Mouse (Mus musculus): Measurements from ENCODE around the gene Vmn1r173. TPM values are rescaled to one million over a fixed set of nuclear protein-coding genes. Genes with fewer than 3 reads are reported as not detected.
"Not testable (repeated sequence)": the region's sequence is repeated elsewhere in the genome, so short reads cannot be mapped to it uniquely, and the experiment has no call there.

Vmn1r173 gene
- not detected in 2 replicates for polyA plus RNA-seq (2015; fragmentation: Nextera tagmentation; extraction: Ambion mirVana)

DNA sequence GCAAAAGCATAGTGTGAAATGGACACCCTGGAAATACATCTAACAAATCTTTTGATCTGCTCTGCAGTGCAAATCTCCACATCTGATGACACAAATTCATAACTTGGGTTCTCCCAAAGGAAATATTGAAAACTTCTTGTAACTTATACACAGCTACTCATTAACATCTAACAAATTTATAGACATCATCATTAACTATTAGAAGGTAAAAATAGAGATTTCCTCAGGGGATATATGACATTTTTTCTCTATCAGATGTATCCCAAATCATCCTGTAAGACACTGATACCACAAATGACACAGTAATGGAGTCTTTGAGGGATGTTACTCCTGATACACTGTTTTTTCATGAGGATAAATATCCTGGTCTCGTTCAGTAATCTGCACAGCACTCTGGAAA, at the start of gene Vmn1r173:
TSS of gene Vmn1r173 (plus strand) at position 301 of the 400 bp plus-strand sequence.
- H3K27me3 ChIP-seq (ENCODE audit: control insufficient read depth, insufficient read depth, low read length); H3K9me3 ChIP-seq (ENCODE audit: control insufficient read depth, low read length); H3K4me1 ChIP-seq (replicated peaks; ENCODE audit: control insufficient read depth, insufficient read depth); H3K36me3 ChIP-seq (ENCODE audit: control insufficient read depth, insufficient read depth, low read length); H3K9ac ChIP-seq (ENCODE audit: low read length); ATAC-seq (ENCODE audit: low FRiP score, low TSS enrichment); H3K27ac ChIP-seq (replicated peaks); H3K4me3 ChIP-seq (ENCODE audit: low read depth, low read length); DNase-seq (ENCODE audit: low spot score); H3K4me2 ChIP-seq (replicated peaks; ENCODE audit: low read depth): not testable (repeated sequence)
- 43% methylated on average over 1 of the region's 1 CpGs for WGBS

DNA sequence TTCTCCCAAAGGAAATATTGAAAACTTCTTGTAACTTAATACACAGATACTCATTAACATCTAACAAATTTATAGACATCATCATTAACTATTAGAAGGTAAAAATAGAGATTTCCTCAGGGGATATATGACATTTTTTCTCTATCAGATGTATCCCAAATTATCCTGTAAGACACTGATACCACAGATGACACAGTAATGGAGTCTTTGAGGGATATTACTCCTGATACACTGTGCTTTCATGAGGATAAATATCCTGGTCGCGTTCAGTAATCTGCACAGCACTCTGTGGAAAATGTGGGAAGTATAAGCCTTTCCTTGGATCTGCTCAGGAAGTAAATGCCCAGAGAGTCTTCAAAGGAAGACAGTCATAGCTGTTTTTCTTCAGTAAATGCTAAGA, 42.5 kb upstream of the Vmn1r173 start, which contains the start of gene Vmn1r172:
TSS of gene Vmn1r172 (plus strand) at position 301 of the 400 bp plus-strand sequence.
- TF ChIP-seq CTCF (IDR thresholded peaks at IDR 0.05; ENCODE audit: low read depth), result no peak
- no peak for TF ChIP-seq EP300 (optimal IDR thresholded peaks at IDR 0.05)
- no peak within 1 kb of the TSS for H3K4me2 ChIP-seq (replicated peaks; ENCODE audit: low read depth)
- H3K36me3 ChIP-seq (ENCODE audit: control insufficient read depth, insufficient read depth, low read length), result no peaks in the 10 kb centered on the region
- no peak for DNase-seq (ENCODE audit: low spot score)
- ATAC-seq (ENCODE audit: low FRiP score, low TSS enrichment), result no peak
- WGBS, result 57% methylated on average over 2 of the region's 2 CpGs
- no peak within 1 kb of the TSS for H3K9ac ChIP-seq (ENCODE audit: low read length)
- no peak within 1 kb of the TSS for H3K4me3 ChIP-seq (ENCODE audit: low read depth, low read length)
- no peaks in the 10 kb centered on the region for H3K9me3 ChIP-seq (ENCODE audit: control insufficient read depth, low read length)
- H3K27me3 ChIP-seq (ENCODE audit: control insufficient read depth, insufficient read depth, low read length), result no peaks in the 10 kb centered on the region
- no peak within 1 kb of the TSS for H3K27ac ChIP-seq (replicated peaks)
- no peaks in the 10 kb centered on the region for H3K4me1 ChIP-seq (replicated peaks; ENCODE audit: control insufficient read depth, insufficient read depth)

DNA sequence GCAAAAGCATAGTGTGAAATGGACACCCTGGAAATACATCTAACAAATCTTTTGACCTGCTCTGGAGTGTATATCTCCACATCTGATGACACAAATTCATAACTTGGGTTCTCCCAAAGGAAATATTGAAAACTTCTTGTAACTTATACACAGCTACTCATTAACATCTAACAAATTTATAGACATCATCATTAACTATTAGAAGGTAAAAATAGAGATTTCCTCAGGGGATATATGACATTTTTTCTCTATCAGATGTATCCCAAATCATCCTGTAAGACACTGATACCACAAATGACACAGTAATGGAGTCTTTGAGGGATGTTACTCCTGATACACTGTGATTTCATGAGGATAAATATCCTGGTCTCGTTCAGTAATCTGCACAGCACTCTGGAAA, 51.5 kb downstream of the Vmn1r173 start, which contains the start of gene Vmn1r174:
TSS of gene Vmn1r174 (plus strand) at position 301 of the 400 bp plus-strand sequence.
- H3K4me1 ChIP-seq (replicated peaks; ENCODE audit: control insufficient read depth, insufficient read depth); H3K36me3 ChIP-seq (ENCODE audit: control insufficient read depth, insufficient read depth, low read length); ATAC-seq (ENCODE audit: low FRiP score, low TSS enrichment); H3K4me3 ChIP-seq (ENCODE audit: low read depth, low read length); H3K9ac ChIP-seq (ENCODE audit: low read length); H3K27me3 ChIP-seq (ENCODE audit: control insufficient read depth, insufficient read depth, low read length); H3K27ac ChIP-seq (replicated peaks); H3K9me3 ChIP-seq (ENCODE audit: control insufficient read depth, low read length); DNase-seq (ENCODE audit: low spot score); H3K4me2 ChIP-seq (replicated peaks; ENCODE audit: low read depth): not testable (repeated sequence)
- 57% methylated on average over 1 of the region's 1 CpGs for WGBS

Other genes with a start within 250 kb of the Vmn1r173 start
- not detected in 2 replicates for gene Vmn1r167, start 193.5 kb upstream of the Vmn1r173 start, polyA plus RNA-seq (2015; fragmentation: Nextera tagmentation; extraction: Ambion mirVana)
- not detected in 2 replicates for gene Vmn1r168, start 161.0 kb upstream of the Vmn1r173 start, polyA plus RNA-seq (2015; fragmentation: Nextera tagmentation; extraction: Ambion mirVana)
- not detected in 2 replicates for gene Vmn1r169, start 125.2 kb upstream of the Vmn1r173 start, polyA plus RNA-seq (2015; fragmentation: Nextera tagmentation; extraction: Ambion mirVana)
- gene Vmn1r170, start 94.5 kb upstream of the Vmn1r173 start, polyA plus RNA-seq (2015; fragmentation: Nextera tagmentation; extraction: Ambion mirVana), result not detected in 2 replicates
- gene Vmn1r171, start 70.0 kb upstream of the Vmn1r173 start, polyA plus RNA-seq (2015; fragmentation: Nextera tagmentation; extraction: Ambion mirVana), result not detected in 2 replicates
- 0.04 TPM in 1 of 2 replicates, not detected in the other for gene Vmn1r172, start 42.4 kb upstream of the Vmn1r173 start, polyA plus RNA-seq (2015; fragmentation: Nextera tagmentation; extraction: Ambion mirVana)
- gene Vmn1r174, start 51.6 kb downstream of the Vmn1r173 start, polyA plus RNA-seq (2015; fragmentation: Nextera tagmentation; extraction: Ambion mirVana), result 0.04 TPM in 1 of 2 replicates, not detected in the other
- gene Vmn1r175, start 109.9 kb downstream of the Vmn1r173 start, polyA plus RNA-seq (2015; fragmentation: Nextera tagmentation; extraction: Ambion mirVana), result not detected in 2 replicates
- gene Vmn1r176, start 136.7 kb downstream of the Vmn1r173 start, polyA plus RNA-seq (2015; fragmentation: Nextera tagmentation; extraction: Ambion mirVana), result not detected in 2 replicates
- gene Vmn1r177, start 165.7 kb downstream of the Vmn1r173 start, polyA plus RNA-seq (2015; fragmentation: Nextera tagmentation; extraction: Ambion mirVana), result not detected in 2 replicates
- not detected in 2 replicates for gene Vmn1r178, start 191.3 kb downstream of the Vmn1r173 start, polyA plus RNA-seq (2015; fragmentation: Nextera tagmentation; extraction: Ambion mirVana)
- gene Vmn1r179, start 226.3 kb downstream of the Vmn1r173 start, polyA plus RNA-seq (2015; fragmentation: Nextera tagmentation; extraction: Ambion mirVana), result 0.02 TPM in 1 of 2 replicates, not detected in the other
- gene Vmn1r180, start 249.9 kb downstream of the Vmn1r173 start, polyA plus RNA-seq (2015; fragmentation: Nextera tagmentation; extraction: Ambion mirVana), result not detected in 2 replicates